Mouse (Mus musculus): ENCODE results near the gene Bglap2.
"Not testable (repeated sequence)": the region's sequence is repeated elsewhere in the genome, so short reads cannot be mapped to it uniquely, and the experiment has no call there.

Gene Bglap2

GRCm38 (mm10) chr3:88393776-88394375, 15.4 kb upstream of the Bglap2 start:
- no peak for DNase-seq (ENCODE audit: low read depth, low spot score)

GRCm38 (mm10) chr3:88384364-88384763, 5.9 kb upstream of the Bglap2 start, which contains the start of gene Bglap:
Gene Bglap, minus strand, starts transcription at chr3:88384464.
- no peak for DNase-seq (ENCODE audit: low read depth, low spot score)

GRCm38 (mm10) chr3:88382383-88382782, 3.9 kb upstream of the Bglap2 start:
- DNase-seq (ENCODE audit: low read depth, low spot score), result not testable (repeated sequence)

- peak; percentile 86 for DNase-seq (ENCODE audit: low read depth, low spot score)
Measured at GRCm38 (mm10) chr3:88381389-88382315, 3.2 kb upstream of the Bglap2 start.

- DNase-seq (ENCODE audit: low read depth, low spot score), result not testable (repeated sequence)
Measured at GRCm38 (mm10) chr3:88376644-88377043, 1.9 kb downstream of the Bglap2 start.

GRCm38 (mm10) chr3:88375750-88376626, 2.5 kb downstream of the Bglap2 start:
- DNase-seq (ENCODE audit: low read depth, low spot score), result peak; percentile 68

- DNase-seq (ENCODE audit: low read depth, low spot score), result peak; percentile 17
Measured at GRCm38 (mm10) chr3:88372643-88373042, 5.9 kb downstream of the Bglap2 start, which contains the start of gene Bglap3. Gene Bglap3, minus strand, starts transcription at chr3:88372743.

GRCm38 (mm10) chr3:88368511-88368910, 10.0 kb downstream of the Bglap2 start:
- DNase-seq (ENCODE audit: low read depth, low spot score), result not testable (repeated sequence)

- DNase-seq (ENCODE audit: low read depth, low spot score), result not testable (repeated sequence)
Measured at GRCm38 (mm10) chr3:88367517-88367916, 11.0 kb downstream of the Bglap2 start.

GRCm38 (mm10) chr3:88366830-88367428, 11.6 kb downstream of the Bglap2 start:
- DNase-seq (ENCODE audit: low read depth, low spot score), result not testable (repeated sequence)

- no peak for DNase-seq (ENCODE audit: low read depth, low spot score)
Measured at GRCm38 (mm10) chr3:88365705-88366361, 12.7 kb downstream of the Bglap2 start.

GRCm38 (mm10) chr3:88364337-88364736, 14.2 kb downstream of the Bglap2 start, which contains the start of gene Paqr6:
Gene Paqr6, plus strand, starts transcription at chr3:88364584.
- no peak for DNase-seq (ENCODE audit: low read depth, low spot score)

- DNase-seq (ENCODE audit: low read depth, low spot score), result no peak
Measured at GRCm38 (mm10) chr3:88363700-88364099, 14.8 kb downstream of the Bglap2 start.

- DNase-seq (ENCODE audit: low read depth, low spot score), result no peak
Measured at GRCm38 (mm10) chr3:88361612-88362313, 16.7 kb downstream of the Bglap2 start.

- no peak for DNase-seq (ENCODE audit: low read depth, low spot score)
Measured at GRCm38 (mm10) chr3:88361096-88361495, 17.4 kb downstream of the Bglap2 start.

- no peak for DNase-seq (ENCODE audit: low read depth, low spot score)
Measured at GRCm38 (mm10) chr3:88359989-88360388, 18.5 kb downstream of the Bglap2 start.

- no peak for DNase-seq (ENCODE audit: low read depth, low spot score)
Measured at GRCm38 (mm10) chr3:88359584-88359983, 18.9 kb downstream of the Bglap2 start.

- no peak for DNase-seq (ENCODE audit: low read depth, low spot score)
Measured at GRCm38 (mm10) chr3:88354396-88355165, 23.9 kb downstream of the Bglap2 start.

- no peak for DNase-seq (ENCODE audit: low read depth, low spot score)
Measured at GRCm38 (mm10) chr3:88352907-88353306, 25.6 kb downstream of the Bglap2 start.

All from A20 (cell line).